Mouse (Mus musculus): ENCODE results near the gene Stoml1. TPM values are rescaled to one million over a fixed set of nuclear protein-coding genes. Genes with fewer than 3 reads are reported as not detected.

Stoml1 gene
- total and polyA plus RNA-seq, 3 experiments: 6.4 to 8.7 TPM; not detected in 1

DNA sequence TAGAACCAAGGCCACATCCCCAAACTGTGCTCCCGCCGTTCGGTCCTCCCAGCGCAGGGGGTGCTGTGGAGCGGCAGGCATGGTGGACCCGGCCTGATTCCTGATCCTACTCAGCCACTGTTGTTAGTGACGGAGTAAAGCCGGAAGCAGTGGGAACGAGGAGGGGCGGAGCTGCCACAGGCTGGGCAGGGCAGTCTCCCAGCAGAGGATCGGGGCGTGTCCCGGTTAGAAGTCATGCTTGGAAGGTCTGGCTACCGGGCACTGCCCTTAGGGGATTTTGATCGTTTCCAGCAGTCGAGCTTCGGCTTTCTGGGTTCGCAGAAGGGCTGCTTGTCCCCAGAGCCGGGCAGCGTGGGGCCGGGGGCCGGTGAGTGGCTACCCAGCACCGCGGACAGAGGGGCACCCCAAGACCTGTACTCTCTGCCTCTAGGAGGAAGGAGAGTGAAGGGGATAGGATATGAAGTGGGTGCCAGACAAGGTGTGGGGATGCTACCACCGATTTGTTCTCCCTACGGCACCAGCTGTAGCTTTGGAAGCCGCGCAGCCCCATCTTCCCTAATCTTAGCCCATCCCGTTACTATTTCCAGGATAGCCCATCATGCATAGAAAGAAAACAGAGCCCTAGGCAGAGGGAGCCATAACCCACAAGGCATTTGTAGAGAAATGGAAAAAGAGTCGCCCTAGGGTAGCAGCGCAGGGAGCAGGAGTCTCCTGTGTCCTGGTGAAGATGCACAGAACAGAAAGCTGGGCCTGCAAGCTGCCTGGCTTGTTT is at the start of gene Stoml1 (continued):
- TF ChIP-seq ZKSCAN1 (IDR thresholded peaks at IDR 0.05; ENCODE audit: low read depth, low read length): no peak
- TF ChIP-seq JUND (IDR thresholded peaks at IDR 0.05; ENCODE audit: low read depth, low read length): no peak
- TF ChIP-seq GATA1 (IDR thresholded peaks at IDR 0.05; ENCODE audit: low read depth, low read length): no peak
- 0 out of 2 replicates have a peak, but pooled peaks have one; percentile 65 for TF ChIP-seq MYC (IDR thresholded peaks at IDR 0.05; ENCODE audit: low read depth, low read length)
- TF ChIP-seq ELF1 (IDR thresholded peaks at IDR 0.05; ENCODE audit: low read depth, low read length): peak; percentile 97

DNA sequence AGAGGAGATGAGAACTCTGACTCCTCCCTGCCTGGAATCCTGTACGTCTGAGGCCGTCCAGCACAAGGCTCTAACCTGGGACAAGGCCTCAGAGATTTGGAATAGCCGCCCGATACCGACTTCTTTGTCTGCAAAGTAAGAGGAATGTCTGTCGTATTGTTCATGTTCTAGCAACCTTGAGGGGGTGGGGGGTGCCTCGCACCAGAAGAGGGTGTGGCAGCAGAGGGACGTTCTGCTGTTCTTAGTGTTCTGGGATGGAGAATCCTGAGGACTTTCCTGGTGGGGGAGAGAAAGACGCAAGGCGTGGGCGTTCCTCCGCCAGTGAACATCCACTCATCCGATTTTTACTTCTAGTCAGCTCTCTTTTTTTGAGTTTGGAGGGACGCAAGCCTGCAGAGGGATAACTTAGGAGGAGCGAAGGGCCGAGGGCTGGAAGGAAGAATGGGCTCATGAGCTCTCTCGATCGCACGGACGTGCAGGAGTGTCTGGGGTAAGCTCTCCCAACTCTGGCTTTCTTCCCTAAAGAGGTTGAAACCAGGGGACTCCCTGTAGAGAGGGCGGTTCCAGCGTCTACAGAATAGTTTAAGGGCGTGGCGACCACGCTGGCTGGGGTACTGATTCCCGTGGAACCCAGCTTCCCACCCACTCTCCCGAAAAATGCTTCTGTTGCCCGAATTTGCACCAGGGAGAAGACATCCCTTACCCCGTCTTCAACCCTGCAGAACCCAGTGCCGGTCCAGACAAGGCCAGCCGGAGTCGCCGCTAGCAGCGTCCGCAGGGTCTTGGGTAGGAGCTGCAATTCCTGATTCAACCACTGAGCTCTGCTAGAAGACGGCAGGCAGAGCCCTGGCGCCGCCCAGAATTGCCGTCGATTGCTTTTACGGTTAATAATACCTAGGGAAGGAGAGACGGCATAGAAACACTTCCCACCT is 49.2 kb upstream of the Stoml1 start, which contains the start of the genes Islr and Islr2:
Gene Islr (minus strand): TSS at position 791 of the 932 bp plus-strand sequence.
Gene Islr2 (minus strand): TSS at position 804 of the 932 bp plus-strand sequence.
- Histone ChIP-seq H3K9me3 (replicated peaks; ENCODE audit: insufficient read depth, low read length) (no peaks in the 10 kb centered on the region), H3K36me3 (ENCODE audit: control insufficient read depth in 1 of 2, insufficient read depth in 2 of 2, low read length in 2 of 2) (peaks cover 0 to 4% of the 10 kb centered on the region in 2 experiments; a peak in 2 of 4 replicates), H3K4me3 (ENCODE audit: control insufficient read depth in 1 of 2, insufficient read depth in 1 of 2, low read depth in 2 of 2, low read length in 2 of 2) (peak within 1 kb of the TSS; percentile 36 to 70), H3K79me2 (ENCODE audit: control insufficient read depth, insufficient read depth, low read length, poor library complexity) (no peaks in the 10 kb centered on the region), H3K4me1 (ENCODE audit: control insufficient read depth in 1 of 2, insufficient read depth in 2 of 2, low read length in 2 of 2) (peaks cover 0 to 16% of the 10 kb centered on the region in 2 experiments; a peak in 2 of 4 replicates), H3K9ac (ENCODE audit: control insufficient read depth, low read depth, low read length, poor library complexity, severe bottlenecking) (peak within 1 kb of the TSS; percentile 57), H3K27ac (ENCODE audit: control insufficient read depth, low read depth, low read length) (no peak within 1 kb of the TSS), H3K27me3 (ENCODE audit: control insufficient read depth in 1 of 2, insufficient read depth in 2 of 2, low read length in 2 of 2) (no peaks in the 10 kb centered on the region)
- DNase-seq (ENCODE audit: low read depth, low spot score): peak; percentile 66
- TF ChIP-seq CTCF (IDR thresholded peaks at IDR 0.05 in 2 of 3, conservative IDR thresholded peaks at IDR 0.05 in 1 of 3; ENCODE audit: control insufficient read depth in 1 of 3, insufficient read depth in 1 of 3, low read depth in 2 of 3, low read length in 3 of 3, poor library complexity in 1 of 3, severe bottlenecking in 1 of 3): peak in 2 of 3 experiments; percentile 40 to 48; a peak in 4 of 6 replicates
- TF ChIP-seq CHD2 (IDR thresholded peaks at IDR 0.05; ENCODE audit: low read length): no peak

DNA sequence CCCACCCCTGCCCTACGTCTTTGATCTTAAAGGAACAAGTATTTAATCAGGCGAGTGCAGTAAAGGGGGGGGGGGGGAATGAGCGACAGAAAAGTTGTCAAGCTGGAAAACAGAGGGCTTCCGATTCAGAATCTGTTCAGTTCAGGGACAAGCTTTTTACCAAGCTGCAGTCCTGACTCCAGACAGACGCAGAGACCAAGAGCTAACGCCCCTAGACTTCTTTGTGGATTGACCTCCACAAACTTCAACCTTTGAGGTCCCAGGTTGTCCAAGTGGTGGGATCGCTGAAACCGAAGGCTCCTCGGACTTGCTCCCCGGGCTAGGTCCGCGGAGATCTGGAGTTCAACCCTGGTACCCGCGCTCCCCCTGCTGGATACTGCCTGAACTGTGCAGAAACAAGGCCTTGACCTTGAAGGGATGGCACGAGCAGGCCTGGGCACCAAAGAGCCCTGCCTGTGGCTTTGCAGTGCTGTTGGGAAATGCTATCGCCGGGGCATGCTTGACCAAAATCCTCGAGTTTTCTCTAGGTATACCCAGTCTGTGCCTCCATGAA is 48.4 kb upstream of the Stoml1 start:
- H3K4me1 ChIP-seq (ENCODE audit: control insufficient read depth in 1 of 2, insufficient read depth in 2 of 2, low read length in 2 of 2): peaks cover 0 to 16% of the 10 kb centered on the region in 2 experiments; a peak in 2 of 4 replicates
- no peak overlapping the region for H3K27ac ChIP-seq (ENCODE audit: control insufficient read depth, low read depth, low read length)
- H3K9me3 ChIP-seq (replicated peaks; ENCODE audit: insufficient read depth, low read length): no peaks in the 10 kb centered on the region
- H3K9ac ChIP-seq (ENCODE audit: control insufficient read depth, low read depth, low read length, poor library complexity, severe bottlenecking): peak overlapping the region; percentile 57
- H3K36me3 ChIP-seq (ENCODE audit: control insufficient read depth in 1 of 2, insufficient read depth in 2 of 2, low read length in 2 of 2): peaks cover 0 to 4% of the 10 kb centered on the region in 2 experiments; a peak in 2 of 4 replicates
- H3K4me3 ChIP-seq (ENCODE audit: control insufficient read depth in 1 of 2, insufficient read depth in 1 of 2, low read depth in 2 of 2, low read length in 2 of 2): peak overlapping the region; percentile 36 to 70
- H3K79me2 ChIP-seq (ENCODE audit: control insufficient read depth, insufficient read depth, low read length, poor library complexity): no peaks in the 10 kb centered on the region
- DNase-seq (ENCODE audit: low read depth, low spot score): peak; percentile 85
- H3K27me3 ChIP-seq (ENCODE audit: control insufficient read depth in 1 of 2, insufficient read depth in 2 of 2, low read length in 2 of 2): no peaks in the 10 kb centered on the region
- no peak for TF ChIP-seq ZNF384 (IDR thresholded peaks at IDR 0.05; ENCODE audit: low read depth, low read length)
- TF ChIP-seq ELF1 (IDR thresholded peaks at IDR 0.05; ENCODE audit: low read depth, low read length): no peak
- TF ChIP-seq UBTF (IDR thresholded peaks at IDR 0.05; ENCODE audit: borderline replicate concordance, insufficient read depth, low read depth, low read length): no peak
- peak; percentile 48 for TF ChIP-seq ZC3H11A (IDR thresholded peaks at IDR 0.05; ENCODE audit: low read depth, low read length)
- TF ChIP-seq MAZ (IDR thresholded peaks at IDR 0.05; ENCODE audit: low read depth, low read length): no peak
- peak; percentile 85 to 93 (median 89) for TF ChIP-seq CTCF (IDR thresholded peaks at IDR 0.05 in 2 of 3, conservative IDR thresholded peaks at IDR 0.05 in 1 of 3; ENCODE audit: control insufficient read depth in 1 of 3, insufficient read depth in 1 of 3, low read depth in 2 of 3, low read length in 3 of 3, poor library complexity in 1 of 3, severe bottlenecking in 1 of 3)
- TF ChIP-seq SMC3 (IDR thresholded peaks at IDR 0.05; ENCODE audit: low read depth, low read length): peak; percentile 75
- no peak for TF ChIP-seq E2F4 (IDR thresholded peaks at IDR 0.05; ENCODE audit: borderline replicate concordance, low read depth, low read length)
- no peak for TF ChIP-seq KAT2A (conservative IDR thresholded peaks at IDR 0.05; ENCODE audit: low read depth, low read length)
- TF ChIP-seq EP300 (IDR thresholded peaks at IDR 0.05; ENCODE audit: low read depth in 1 of 2, low read length in 2 of 2): no peak
- no peak for TF ChIP-seq CHD1 (IDR thresholded peaks at IDR 0.05; ENCODE audit: low read depth, low read length)
- no peak for TF ChIP-seq MYB (IDR thresholded peaks at IDR 0.05; ENCODE audit: low read depth, low read length)
- TF ChIP-seq TAL1 (IDR thresholded peaks at IDR 0.05; ENCODE audit: low read length): no peak
- TF ChIP-seq NELFE (IDR thresholded peaks at IDR 0.05; ENCODE audit: low read depth, low read length): no peak
- TF ChIP-seq CHD2 (IDR thresholded peaks at IDR 0.05; ENCODE audit: low read length): no peak
- TF ChIP-seq NRF1 (IDR thresholded peaks at IDR 0.05; ENCODE audit: insufficient read depth, low read depth, low read length, poor library complexity, severe bottlenecking): no peak
- no peak for TF ChIP-seq GABPA (IDR thresholded peaks at IDR 0.05; ENCODE audit: low read depth, low read length)
- TF ChIP-seq RAD21 (IDR thresholded peaks at IDR 0.05; ENCODE audit: low read depth, low read length): peak; percentile 85
- TF ChIP-seq TCF12 (IDR thresholded peaks at IDR 0.05; ENCODE audit: low read depth, low read length): no peak
- no peak for TF ChIP-seq SIN3A (IDR thresholded peaks at IDR 0.05; ENCODE audit: low read length)

Measured in MEL (cell line).